In the genomic region with DNA sequence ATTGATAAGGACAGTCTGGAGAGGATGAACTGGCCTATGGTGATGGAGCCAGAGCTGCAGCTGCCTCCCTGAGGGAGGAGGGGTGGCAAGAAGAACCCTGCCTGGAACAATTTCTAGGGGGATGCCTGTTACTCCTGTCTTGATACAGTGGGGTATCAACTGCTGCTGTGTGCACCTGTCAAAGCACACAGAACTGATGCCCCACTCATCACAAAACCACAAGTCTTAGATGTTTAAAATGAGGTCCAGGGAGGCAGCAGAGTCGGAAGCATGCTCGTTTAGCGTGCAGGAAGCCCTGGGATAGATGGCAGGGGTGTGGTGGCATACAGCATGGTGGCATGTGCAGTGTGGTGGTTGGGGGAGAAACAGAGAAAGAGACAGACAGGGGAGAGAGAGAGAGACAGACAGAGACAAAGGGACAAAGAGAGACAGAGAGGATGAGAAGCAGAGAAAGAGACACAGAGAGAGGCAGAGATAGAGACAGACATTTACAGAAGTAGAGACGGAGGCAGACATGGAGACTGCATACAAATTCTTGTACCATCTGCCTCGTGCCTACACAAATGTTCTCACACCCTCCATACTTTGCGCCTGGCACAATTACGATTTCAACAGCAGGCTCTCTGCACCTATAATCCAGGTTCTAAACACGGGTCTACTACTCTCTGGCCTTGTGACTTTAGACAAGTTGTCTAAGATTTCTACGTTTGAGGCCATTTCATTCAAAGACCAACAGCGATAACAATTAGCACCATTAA, we compare ENCODE assay signal across 22 mouse cellular contexts.
A peak's percentile ranks its signal among the peaks of the same experiment; 100 is the strongest.
DNase-seq lines count a peak whose midpoint lies in the region.
"Had no signal": no experiment of that assay in that cellular context is flagged by ENCODE, and none has a peak within 500 bp of the region (broad histone marks: within the 10 kb centered on the region; RNA-seq: fewer than 3 reads in every experiment).

No protein-coding gene starts in this region.

- no peaks in the 10 kb centered on the region for H3K4me1 ChIP-seq in midbrain, embryonic 10.5 days
- H3K4me1 ChIP-seq: heart, embryonic 10.5 days; intestine, embryonic 15.5 days; midbrain, embryonic 12.5 days had no signal

- no peak overlapping the region for H3K4me3 ChIP-seq in midbrain, embryonic 10.5 days
- H3K4me3 ChIP-seq: forebrain, embryonic 10.5 days; heart, embryonic 10.5 days; hindbrain, embryonic 10.5 days; intestine, embryonic 15.5 days; layer of hippocampus, adult 2 months; left cerebral cortex, adult 2 months; midbrain, embryonic 12.5 days had no signal

- H3K9me3 ChIP-seq in midbrain, embryonic 10.5 days (replicated peaks), result no peaks in the 10 kb centered on the region
- H3K9me3 ChIP-seq: forebrain, embryonic 10.5 days; heart, embryonic 10.5 days; hindbrain, embryonic 10.5 days; intestine, embryonic 15.5 days; midbrain, embryonic 12.5 days had no signal

- WGBS in midbrain, embryonic 10.5 days, result 87% methylated on average over 10 of the region's 10 CpGs

- intact Hi-C loops in left cerebral cortex, postnatal 14 days (cut with DNase I), result no loop called here
- intact Hi-C loops in left cerebral cortex, postnatal 4 days (cut with DNase I), result no loop called here

- no peaks in the 10 kb centered on the region for H3K27me3 ChIP-seq in midbrain, embryonic 10.5 days (ENCODE audit: low read depth, poor library complexity, severe bottlenecking)
- H3K27me3 ChIP-seq: intestine, embryonic 15.5 days; midbrain, embryonic 12.5 days had no signal

- peak; percentile 10 to 19 for DNase-seq in left cerebral cortex, postnatal 14 days (ENCODE audit: low spot score in 2 of 2)
- DNase-seq in left cerebral cortex, postnatal 4 days, result no peak
- DNase-seq in brain, adult 2 months (ENCODE audit: low read depth, low spot score), result peak; percentile 54
- peak; percentile 36 to 37 for DNase-seq in right cerebral cortex, postnatal 10 days (ENCODE audit: low spot score in 2 of 2)
- DNase-seq in thymus, postnatal 25 days, result peak; percentile 52
- no peak for DNase-seq in midbrain, embryonic 10.5 days (ENCODE audit: low spot score)
- DNase-seq in cerebellum, postnatal 14 days, result no peak
- DNase-seq: adrenal gland, adult 2 months; cerebellum, adult 11-12 months; cerebellum, postnatal 10 days; gastrocnemius, postnatal 10 days; kidney, adult 9 months; kidney, postnatal 14 days; spleen, adult 18-20 months had no signal

- no peak overlapping the region for H3K27ac ChIP-seq in midbrain, embryonic 10.5 days (replicated peaks)
- H3K27ac ChIP-seq: forebrain, embryonic 10.5 days; heart, embryonic 10.5 days; hindbrain, embryonic 10.5 days; intestine, embryonic 15.5 days; layer of hippocampus, adult 2 months; left cerebral cortex, adult 2 months; macrophage; midbrain, embryonic 12.5 days had no signal

- no peaks in the 10 kb centered on the region for H3K36me3 ChIP-seq in midbrain, embryonic 10.5 days
- H3K36me3 ChIP-seq: forebrain, embryonic 10.5 days; heart, embryonic 10.5 days; hindbrain, embryonic 10.5 days; intestine, embryonic 15.5 days; midbrain, embryonic 12.5 days had no signal

Comparison
In these comparisons a context has a peak if more than half of its experiments do, and no peak if none do; other contexts are left out.
1. DNase-seq: peak in left cerebral cortex, postnatal 14 days (2 of 2), brain, adult 2 months (single experiment), right cerebral cortex, postnatal 10 days (2 of 2) and thymus, postnatal 25 days (single experiment); none in left cerebral cortex, postnatal 4 days (single experiment), midbrain, embryonic 10.5 days (single experiment) and cerebellum, postnatal 14 days (0 of 2).